Mouse (Mus musculus): Measurements from ENCODE around the gene Itpkb. TPM values are rescaled to one million over a fixed set of nuclear protein-coding genes. Genes with fewer than 3 reads are reported as not detected.
A peak's percentile ranks its signal among the peaks of the same experiment; 100 is the strongest.

Itpkb gene
- polyA plus RNA-seq, 1 experiment: 14.9 TPM

DNA sequence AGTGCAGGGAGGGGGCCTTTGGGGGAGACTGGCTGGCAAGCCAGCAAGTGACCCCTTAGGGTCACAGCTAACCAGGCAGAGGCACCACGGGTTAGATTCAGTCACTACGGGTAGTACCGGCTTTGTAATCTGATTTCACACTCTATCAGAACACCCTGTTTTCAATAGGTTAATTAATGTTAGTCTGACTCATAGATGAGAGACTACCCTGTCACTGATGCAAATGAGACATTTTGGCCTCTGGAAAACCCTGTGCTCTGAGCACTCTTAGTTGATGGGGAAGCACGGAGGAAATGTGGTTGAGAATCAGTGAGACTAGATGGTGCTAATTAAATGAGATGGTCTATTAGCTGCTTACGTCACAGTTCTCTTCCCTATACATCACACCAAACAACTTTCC, 26.7 kb upstream of the Itpkb start:
- H3K4me3 ChIP-seq (ENCODE audit: insufficient read depth, low read depth, low read length): no peak overlapping the region
- TF ChIP-seq CTCF (conservative IDR thresholded peaks at IDR 0.05; ENCODE audit: insufficient read depth, insufficient read length, low read depth, low read length) (no peak), POLR2A (IDR thresholded peaks at IDR 0.05; ENCODE audit: low read depth, low read length) (no peak)
- no peaks in the 10 kb centered on the region for H3K36me3 ChIP-seq (ENCODE audit: control insufficient read depth, insufficient read depth, low read length)
- H3K4me1 ChIP-seq (ENCODE audit: control insufficient read depth, insufficient read depth, low read length): no peaks in the 10 kb centered on the region; the same call in 1 of the 2 replicates
- DNase-seq: no peak
- H3K27ac ChIP-seq (ENCODE audit: insufficient read depth, low read depth, low read length): no peak overlapping the region
- WGBS: 76% methylated on average over 5 of the region's 5 CpGs
- H3K27me3 ChIP-seq (replicated peaks; ENCODE audit: control insufficient read depth, insufficient read depth, low read length): no peaks in the 10 kb centered on the region

DNA sequence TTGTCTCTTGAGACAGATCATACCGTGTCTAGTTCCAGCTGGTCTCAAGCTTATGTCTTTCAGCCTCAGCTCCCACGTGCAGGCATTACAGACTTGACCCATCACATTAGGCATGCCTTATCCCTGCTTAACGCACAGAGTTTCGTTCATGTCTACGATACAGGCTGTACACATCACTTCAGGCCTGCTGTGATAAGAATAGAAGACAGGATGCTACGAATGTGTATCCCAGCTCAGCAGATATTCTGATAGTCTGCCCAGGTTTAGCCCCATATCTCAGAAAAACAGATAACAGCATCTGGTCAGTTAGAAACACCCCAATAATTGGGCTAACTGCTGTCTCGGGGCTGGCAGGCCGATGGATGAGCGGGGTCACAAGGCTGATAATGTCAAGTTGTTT, 23.4 kb upstream of the Itpkb start:
- Histone ChIP-seq H3K36me3 (ENCODE audit: control insufficient read depth, insufficient read depth, low read length) (no peaks in the 10 kb centered on the region), H3K27me3 (replicated peaks; ENCODE audit: control insufficient read depth, insufficient read depth, low read length) (no peaks in the 10 kb centered on the region), H3K27ac (ENCODE audit: insufficient read depth, low read depth, low read length) (no peak overlapping the region), H3K4me3 (ENCODE audit: insufficient read depth, low read depth, low read length) (no peak overlapping the region), H3K4me1 (ENCODE audit: control insufficient read depth, insufficient read depth, low read length) (no peaks in the 10 kb centered on the region; the same call in 1 of the 2 replicates)
- no peak for TF ChIP-seq POLR2A (IDR thresholded peaks at IDR 0.05; ENCODE audit: low read depth, low read length)
- WGBS: 78% methylated on average over 9 of the region's 9 CpGs
- DNase-seq: no peak

DNA sequence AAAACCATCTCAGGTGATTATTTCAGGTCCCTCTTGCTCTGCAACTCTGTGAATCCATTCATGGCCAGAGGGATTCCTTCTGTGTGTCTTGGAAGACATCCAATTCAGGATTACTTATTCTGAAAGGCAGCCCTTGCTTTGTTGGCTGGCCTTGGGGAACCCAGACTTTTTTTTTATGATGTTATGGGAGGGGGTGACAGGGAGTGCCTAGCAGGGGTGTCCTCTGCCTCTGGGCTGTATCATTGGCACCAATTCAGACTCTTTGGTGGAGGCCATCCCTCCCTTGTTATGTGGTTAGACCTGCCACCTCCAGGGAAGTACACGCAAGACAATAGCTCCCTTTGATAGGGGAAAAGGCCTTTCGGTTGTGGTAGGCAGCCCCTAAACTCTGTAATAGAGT, 22.6 kb upstream of the Itpkb start:
- H3K4me3 ChIP-seq (ENCODE audit: insufficient read depth, low read depth, low read length): no peak overlapping the region
- DNase-seq: no peak
- no peak overlapping the region for H3K27ac ChIP-seq (ENCODE audit: insufficient read depth, low read depth, low read length)
- 62% methylated on average over 2 of the region's 2 CpGs for WGBS
- H3K36me3 ChIP-seq (ENCODE audit: control insufficient read depth, insufficient read depth, low read length): no peaks in the 10 kb centered on the region
- H3K4me1 ChIP-seq (ENCODE audit: control insufficient read depth, insufficient read depth, low read length): no peaks in the 10 kb centered on the region; the same call in 1 of the 2 replicates
- H3K27me3 ChIP-seq (replicated peaks; ENCODE audit: control insufficient read depth, insufficient read depth, low read length): no peaks in the 10 kb centered on the region
- TF ChIP-seq POLR2A (IDR thresholded peaks at IDR 0.05; ENCODE audit: low read depth, low read length) (no peak), CTCF (conservative IDR thresholded peaks at IDR 0.05; ENCODE audit: insufficient read depth, insufficient read length, low read depth, low read length) (no peak)

DNA sequence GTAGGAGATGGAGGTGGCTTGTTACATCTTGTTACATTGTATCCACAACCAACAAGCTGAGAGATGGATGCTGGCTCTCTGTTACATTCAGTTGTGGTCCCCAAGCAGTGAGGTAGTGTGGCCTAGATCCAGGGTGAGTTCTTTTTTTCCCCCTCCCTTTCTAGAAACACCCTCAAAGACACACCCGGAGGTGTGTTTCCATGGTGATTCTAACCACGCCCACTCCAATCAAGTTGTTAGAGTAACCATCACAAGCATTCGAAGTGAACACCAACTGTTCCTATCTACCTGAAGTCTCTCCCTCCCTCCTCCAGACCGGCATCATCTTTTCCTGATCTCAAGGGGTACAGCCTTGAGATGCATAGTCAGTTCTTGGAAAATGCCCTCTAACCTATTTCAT, 21.4 kb upstream of the Itpkb start:
- Histone ChIP-seq H3K36me3 (ENCODE audit: control insufficient read depth, insufficient read depth, low read length) (no peaks in the 10 kb centered on the region), H3K27me3 (replicated peaks; ENCODE audit: control insufficient read depth, insufficient read depth, low read length) (no peaks in the 10 kb centered on the region), H3K27ac (ENCODE audit: insufficient read depth, low read depth, low read length) (no peak overlapping the region), H3K4me3 (ENCODE audit: insufficient read depth, low read depth, low read length) (no peak overlapping the region), H3K4me1 (ENCODE audit: control insufficient read depth, insufficient read depth, low read length) (no peaks in the 10 kb centered on the region)
- 73% methylated on average over 4 of the region's 4 CpGs for WGBS
- no peak for TF ChIP-seq POLR2A (IDR thresholded peaks at IDR 0.05; ENCODE audit: low read depth, low read length)
- no peak for TF ChIP-seq CTCF (conservative IDR thresholded peaks at IDR 0.05; ENCODE audit: insufficient read depth, insufficient read length, low read depth, low read length)
- DNase-seq: no peak

DNA sequence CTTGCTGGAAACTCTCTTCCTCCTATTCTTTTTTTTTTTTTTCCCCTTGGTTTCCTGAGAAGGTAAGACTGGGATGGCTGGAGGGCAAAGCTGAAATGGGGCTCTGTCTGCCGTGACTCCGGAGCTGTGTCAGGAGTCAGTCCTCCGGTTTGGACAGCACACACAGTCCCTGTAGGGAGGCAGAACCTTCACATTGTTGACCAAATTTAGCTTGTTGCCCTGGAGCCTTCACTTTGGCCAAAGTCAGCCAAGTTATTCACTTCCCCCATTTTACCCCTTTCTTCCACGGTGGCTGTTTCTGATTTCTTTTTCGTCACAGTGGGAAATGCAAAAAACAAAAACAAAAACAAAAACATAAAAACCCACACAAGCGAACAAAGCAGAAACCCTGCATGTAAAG, 18.0 kb upstream of the Itpkb start:
- Histone ChIP-seq H3K27me3 (replicated peaks; ENCODE audit: control insufficient read depth, insufficient read depth, low read length) (no peaks in the 10 kb centered on the region), H3K4me3 (ENCODE audit: insufficient read depth, low read depth, low read length) (no peak overlapping the region), H3K36me3 (ENCODE audit: control insufficient read depth, insufficient read depth, low read length) (no peaks in the 10 kb centered on the region), H3K27ac (ENCODE audit: insufficient read depth, low read depth, low read length) (no peak overlapping the region), H3K4me1 (ENCODE audit: control insufficient read depth, insufficient read depth, low read length) (no peaks in the 10 kb centered on the region)
- 58% methylated on average over 6 of the region's 6 CpGs for WGBS
- DNase-seq: no peak
- TF ChIP-seq CTCF (conservative IDR thresholded peaks at IDR 0.05; ENCODE audit: insufficient read depth, insufficient read length, low read depth, low read length) (no peak), POLR2A (IDR thresholded peaks at IDR 0.05; ENCODE audit: low read depth, low read length) (no peak)

DNA sequence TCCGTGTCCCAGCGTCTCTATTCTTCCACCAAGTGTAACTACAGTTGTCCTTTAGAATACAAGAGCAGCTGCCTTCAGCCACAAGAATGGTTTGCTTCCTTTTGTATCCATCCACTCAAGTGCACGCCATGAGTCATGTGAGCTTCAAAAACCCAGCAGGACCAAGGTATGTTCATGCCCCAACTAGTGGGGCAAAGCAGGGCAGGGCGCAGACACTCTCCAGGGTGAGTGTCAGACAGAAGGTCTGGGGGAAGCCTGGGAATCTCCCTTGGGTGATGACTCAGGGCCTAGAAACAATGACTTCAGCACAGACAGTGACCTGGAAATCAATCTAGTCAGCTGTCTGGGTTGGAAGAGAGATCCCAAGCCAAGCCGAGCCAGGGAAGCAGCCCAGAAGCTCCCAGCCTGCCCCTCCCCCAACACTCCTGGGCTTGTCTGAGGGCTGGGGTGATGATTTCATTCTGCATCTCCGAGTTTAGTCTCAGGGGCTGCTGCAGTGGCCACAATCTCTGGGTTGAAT, 17.4 kb upstream of the Itpkb start:
- no peak for TF ChIP-seq CTCF (conservative IDR thresholded peaks at IDR 0.05; ENCODE audit: insufficient read depth, insufficient read length, low read depth, low read length)
- no peak for TF ChIP-seq POLR2A (IDR thresholded peaks at IDR 0.05; ENCODE audit: low read depth, low read length)
- WGBS: 55% methylated on average over 6 of the region's 6 CpGs
- peak; percentile 68 for DNase-seq
- Histone ChIP-seq H3K4me1 (ENCODE audit: control insufficient read depth, insufficient read depth, low read length) (no peaks in the 10 kb centered on the region), H3K27me3 (replicated peaks; ENCODE audit: control insufficient read depth, insufficient read depth, low read length) (no peaks in the 10 kb centered on the region), H3K4me3 (ENCODE audit: insufficient read depth, low read depth, low read length) (no peak overlapping the region), H3K27ac (ENCODE audit: insufficient read depth, low read depth, low read length) (no peak overlapping the region), H3K36me3 (ENCODE audit: control insufficient read depth, insufficient read depth, low read length) (no peaks in the 10 kb centered on the region)

DNA sequence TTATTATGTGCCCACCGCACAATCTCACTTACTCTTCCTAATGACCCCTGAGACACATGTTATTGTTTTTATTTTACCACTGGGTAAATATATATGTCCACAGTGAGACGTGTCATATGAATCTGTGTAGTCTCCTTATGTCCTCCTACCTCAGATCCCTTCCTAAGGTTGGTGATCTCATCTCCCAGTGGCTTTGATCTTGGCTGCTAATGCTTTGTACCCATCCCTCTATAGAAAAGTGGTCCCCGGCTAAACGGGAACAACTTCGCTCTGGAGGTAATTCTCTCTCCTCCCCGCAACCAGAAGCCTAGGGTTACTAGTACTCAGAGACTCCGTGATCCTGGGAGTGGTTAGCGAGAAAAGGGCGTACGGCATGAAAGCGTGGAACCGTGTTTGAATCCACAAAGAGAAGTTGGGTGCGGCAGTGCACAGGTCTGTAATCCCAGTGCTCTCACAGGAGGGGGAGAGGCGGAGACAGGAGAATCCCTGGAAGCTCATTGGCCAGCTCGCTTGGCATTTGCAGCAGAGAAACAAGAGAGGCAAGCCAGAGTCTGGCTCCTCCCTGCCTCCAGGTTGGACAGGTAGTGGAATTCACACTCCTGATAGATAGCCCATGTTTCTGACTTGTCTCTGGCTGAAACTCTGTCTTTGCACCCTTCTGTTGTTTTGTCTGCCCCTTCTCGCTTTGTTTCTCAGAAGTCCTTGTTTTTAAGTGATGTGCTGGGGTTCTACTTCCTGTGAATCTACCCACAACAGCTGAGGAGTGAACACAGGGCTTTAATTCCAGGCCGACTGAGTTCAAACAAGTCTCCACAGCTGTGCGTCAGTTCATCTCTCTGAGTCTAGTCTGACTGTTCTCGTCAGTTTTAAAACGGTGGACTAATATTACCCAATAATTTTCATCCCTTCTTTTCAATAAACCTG, 16.5 kb upstream of the Itpkb start:
- Histone ChIP-seq H3K27me3 (replicated peaks; ENCODE audit: control insufficient read depth, insufficient read depth, low read length) (no peaks in the 10 kb centered on the region), H3K36me3 (ENCODE audit: control insufficient read depth, insufficient read depth, low read length) (no peaks in the 10 kb centered on the region), H3K4me3 (ENCODE audit: insufficient read depth, low read depth, low read length) (peak overlapping the region; percentile 28; the same call in 1 of the 2 replicates), H3K27ac (ENCODE audit: insufficient read depth, low read depth, low read length) (no peak overlapping the region), H3K4me1 (ENCODE audit: control insufficient read depth, insufficient read depth, low read length) (no peaks in the 10 kb centered on the region)
- 32% methylated on average over 20 of the region's 20 CpGs for WGBS
- TF ChIP-seq CTCF (conservative IDR thresholded peaks at IDR 0.05; ENCODE audit: insufficient read depth, insufficient read length, low read depth, low read length) (no peak), POLR2A (IDR thresholded peaks at IDR 0.05; ENCODE audit: low read depth, low read length) (no peak)
- peak; percentile 83 for DNase-seq
